Mouse (Mus musculus): ENCODE data around the gene Top2a. TPM values are rescaled to one million over a fixed set of nuclear protein-coding genes. Genes with fewer than 3 reads are reported as not detected.

Gene Top2a
- 162 and 179 TPM in 2 replicates for polyA plus RNA-seq (2015; fragmentation: Nextera tagmentation; extraction: Ambion mirVana)

- peaks cover 16% of the 10 kb centered on the region for H3K36me3 ChIP-seq (ENCODE audit: control insufficient read depth, insufficient read depth)
- H3K9me3 ChIP-seq (replicated peaks; ENCODE audit: control insufficient read depth, low read length): no peaks in the 10 kb centered on the region
- H3K4me2 ChIP-seq (ENCODE audit: low read depth, low read length): peak within 1 kb of the TSS; percentile 73
- ATAC-seq (replicated peaks; ENCODE audit: extremely low read depth, insufficient read depth, low FRiP score): peak; percentile 95
- peak within 1 kb of the TSS; percentile 89 for H3K4me3 ChIP-seq (ENCODE audit: low read length)
- no peaks in the 10 kb centered on the region for H3K27me3 ChIP-seq (ENCODE audit: control insufficient read depth, insufficient read depth, low read length)
- peak within 1 kb of the TSS; percentile 63 for H3K27ac ChIP-seq (ENCODE audit: low read length)
- peak within 1 kb of the TSS; percentile 87 for H3K9ac ChIP-seq (ENCODE audit: low read length)
- H3K4me1 ChIP-seq (ENCODE audit: control insufficient read depth, insufficient read depth, low read length): peaks cover 17% of the 10 kb centered on the region
- under 1% methylated on average over 54 of the region's 54 CpGs for WGBS
Observed at GRCm38 (mm10) chr11:99023500-99024467, at the start of gene Top2a. Top2a (minus strand) TSS chr11:99024189.

- H3K4me2 ChIP-seq (ENCODE audit: low read depth, low read length): no peak overlapping the region
- no peak overlapping the region for H3K4me3 ChIP-seq (ENCODE audit: low read length)
- H3K36me3 ChIP-seq (ENCODE audit: control insufficient read depth, insufficient read depth): no peaks in the 10 kb centered on the region
- no peaks in the 10 kb centered on the region for H3K9me3 ChIP-seq (replicated peaks; ENCODE audit: control insufficient read depth, low read length)
- no peaks in the 10 kb centered on the region for H3K4me1 ChIP-seq (ENCODE audit: control insufficient read depth, insufficient read depth, low read length)
- H3K27ac ChIP-seq (ENCODE audit: low read length): no peak overlapping the region
- H3K27me3 ChIP-seq (ENCODE audit: control insufficient read depth, insufficient read depth, low read length): no peaks in the 10 kb centered on the region
- H3K9ac ChIP-seq (ENCODE audit: low read length): no peak overlapping the region
- no peak for ATAC-seq (replicated peaks; ENCODE audit: extremely low read depth, insufficient read depth, low FRiP score)
- 54% methylated on average over 5 of the region's 5 CpGs for WGBS
Observed at GRCm38 (mm10) chr11:99073781-99074180, 49.8 kb upstream of the Top2a start.

- no peaks in the 10 kb centered on the region for H3K27me3 ChIP-seq (ENCODE audit: control insufficient read depth, insufficient read depth, low read length)
- no peak overlapping the region for H3K27ac ChIP-seq (ENCODE audit: low read length)
- no peaks in the 10 kb centered on the region for H3K36me3 ChIP-seq (ENCODE audit: control insufficient read depth, insufficient read depth)
- WGBS: 14% methylated on average over 6 of the region's 6 CpGs
- no peaks in the 10 kb centered on the region for H3K4me1 ChIP-seq (ENCODE audit: control insufficient read depth, insufficient read depth, low read length)
- no peaks in the 10 kb centered on the region for H3K9me3 ChIP-seq (replicated peaks; ENCODE audit: control insufficient read depth, low read length)
- no peak overlapping the region for H3K4me2 ChIP-seq (ENCODE audit: low read depth, low read length)
- H3K4me3 ChIP-seq (ENCODE audit: low read length): no peak overlapping the region
- H3K9ac ChIP-seq (ENCODE audit: low read length): no peak overlapping the region
- no peak for ATAC-seq (replicated peaks; ENCODE audit: extremely low read depth, insufficient read depth, low FRiP score)
Observed at GRCm38 (mm10) chr11:99071866-99072265, 47.9 kb upstream of the Top2a start.

- no peak overlapping the region for H3K27ac ChIP-seq (ENCODE audit: low read length)
- no peaks in the 10 kb centered on the region for H3K36me3 ChIP-seq (ENCODE audit: control insufficient read depth, insufficient read depth)
- H3K9me3 ChIP-seq (replicated peaks; ENCODE audit: control insufficient read depth, low read length): no peaks in the 10 kb centered on the region
- peaks cover 7% of the 10 kb centered on the region; the same call in 1 of the 2 replicates for H3K4me1 ChIP-seq (ENCODE audit: control insufficient read depth, insufficient read depth, low read length)
- no peak overlapping the region for H3K4me3 ChIP-seq (ENCODE audit: low read length)
- 87% methylated on average over 5 of the region's 5 CpGs for WGBS
- no peak for ATAC-seq (replicated peaks; ENCODE audit: extremely low read depth, insufficient read depth, low FRiP score)
- H3K9ac ChIP-seq (ENCODE audit: low read length): no peak overlapping the region
- no peak overlapping the region for H3K4me2 ChIP-seq (ENCODE audit: low read depth, low read length)
- H3K27me3 ChIP-seq (ENCODE audit: control insufficient read depth, insufficient read depth, low read length): no peaks in the 10 kb centered on the region
Observed at GRCm38 (mm10) chr11:99068455-99068854, 44.5 kb upstream of the Top2a start.

- Histone ChIP-seq H3K9ac (ENCODE audit: low read length) (no peak overlapping the region), H3K4me3 (ENCODE audit: low read length) (no peak overlapping the region), H3K4me1 (ENCODE audit: control insufficient read depth, insufficient read depth, low read length) (peaks cover 7% of the 10 kb centered on the region; the same call in 1 of the 2 replicates), H3K36me3 (ENCODE audit: control insufficient read depth, insufficient read depth) (no peaks in the 10 kb centered on the region), H3K27ac (ENCODE audit: low read length) (no peak overlapping the region), H3K4me2 (ENCODE audit: low read depth, low read length) (no peak overlapping the region), H3K27me3 (ENCODE audit: control insufficient read depth, insufficient read depth, low read length) (no peaks in the 10 kb centered on the region), H3K9me3 (replicated peaks; ENCODE audit: control insufficient read depth, low read length) (no peaks in the 10 kb centered on the region)
- WGBS: 86% methylated on average over 8 of the region's 8 CpGs
- no peak for ATAC-seq (replicated peaks; ENCODE audit: extremely low read depth, insufficient read depth, low FRiP score)
Observed at GRCm38 (mm10) chr11:99067591-99067990, 43.6 kb upstream of the Top2a start.

GRCm38 (mm10) chr11:99065979-99066378, 42.0 kb upstream of the Top2a start:
- Histone ChIP-seq H3K36me3 (ENCODE audit: control insufficient read depth, insufficient read depth) (no peaks in the 10 kb centered on the region), H3K27ac (ENCODE audit: low read length) (peak overlapping the region; percentile 75), H3K9me3 (replicated peaks; ENCODE audit: control insufficient read depth, low read length) (no peaks in the 10 kb centered on the region), H3K4me1 (ENCODE audit: control insufficient read depth, insufficient read depth, low read length) (peaks cover 7% of the 10 kb centered on the region; the same call in 1 of the 2 replicates), H3K4me2 (ENCODE audit: low read depth, low read length) (peak overlapping the region; percentile 42), H3K4me3 (ENCODE audit: low read length) (0 out of 2 replicates have a peak overlapping the region, but pooled peaks have one; percentile 9), H3K9ac (ENCODE audit: low read length) (peak overlapping the region; percentile 54; the same call in 1 of the 2 replicates), H3K27me3 (ENCODE audit: control insufficient read depth, insufficient read depth, low read length) (no peaks in the 10 kb centered on the region)
- 5% methylated on average over 2 of the region's 2 CpGs for WGBS
- ATAC-seq (replicated peaks; ENCODE audit: extremely low read depth, insufficient read depth, low FRiP score): peak; percentile 69

GRCm38 (mm10) chr11:99065353-99065752, 41.4 kb upstream of the Top2a start:
- H3K4me1 ChIP-seq (ENCODE audit: control insufficient read depth, insufficient read depth, low read length): peaks cover 7% of the 10 kb centered on the region; the same call in 1 of the 2 replicates
- 0 out of 2 replicates have a peak, but pooled peaks have one; percentile 30 for ATAC-seq (replicated peaks; ENCODE audit: extremely low read depth, insufficient read depth, low FRiP score)
- no peak overlapping the region for H3K4me3 ChIP-seq (ENCODE audit: low read length)
- 67% methylated on average over 3 of the region's 3 CpGs for WGBS
- no peaks in the 10 kb centered on the region for H3K9me3 ChIP-seq (replicated peaks; ENCODE audit: control insufficient read depth, low read length)
- H3K27ac ChIP-seq (ENCODE audit: low read length): peak overlapping the region; percentile 75
- no peaks in the 10 kb centered on the region for H3K36me3 ChIP-seq (ENCODE audit: control insufficient read depth, insufficient read depth)
- peak overlapping the region; percentile 54; the same call in 1 of the 2 replicates for H3K9ac ChIP-seq (ENCODE audit: low read length)
- H3K4me2 ChIP-seq (ENCODE audit: low read depth, low read length): peak overlapping the region; percentile 42
- H3K27me3 ChIP-seq (ENCODE audit: control insufficient read depth, insufficient read depth, low read length): no peaks in the 10 kb centered on the region

- Histone ChIP-seq H3K36me3 (ENCODE audit: control insufficient read depth, insufficient read depth) (no peaks in the 10 kb centered on the region), H3K27me3 (ENCODE audit: control insufficient read depth, insufficient read depth, low read length) (no peaks in the 10 kb centered on the region), H3K4me3 (ENCODE audit: low read length) (no peak overlapping the region), H3K27ac (ENCODE audit: low read length) (no peak overlapping the region), H3K9me3 (replicated peaks; ENCODE audit: control insufficient read depth, low read length) (peaks cover 6% of the 10 kb centered on the region; the same call in 1 of the 2 replicates), H3K4me2 (ENCODE audit: low read depth, low read length) (no peak overlapping the region), H3K9ac (ENCODE audit: low read length) (no peak overlapping the region), H3K4me1 (ENCODE audit: control insufficient read depth, insufficient read depth, low read length) (peaks cover 7% of the 10 kb centered on the region; the same call in 1 of the 2 replicates)
- WGBS: 49% methylated on average over 8 of the region's 8 CpGs
- no peak for ATAC-seq (replicated peaks; ENCODE audit: extremely low read depth, insufficient read depth, low FRiP score)
Observed at GRCm38 (mm10) chr11:99063406-99064131, 39.6 kb upstream of the Top2a start.

All from heart, embryonic 16.5 days (tissue).